ENCODE assay signal across 11 mouse cellular contexts in the genomic region with DNA sequence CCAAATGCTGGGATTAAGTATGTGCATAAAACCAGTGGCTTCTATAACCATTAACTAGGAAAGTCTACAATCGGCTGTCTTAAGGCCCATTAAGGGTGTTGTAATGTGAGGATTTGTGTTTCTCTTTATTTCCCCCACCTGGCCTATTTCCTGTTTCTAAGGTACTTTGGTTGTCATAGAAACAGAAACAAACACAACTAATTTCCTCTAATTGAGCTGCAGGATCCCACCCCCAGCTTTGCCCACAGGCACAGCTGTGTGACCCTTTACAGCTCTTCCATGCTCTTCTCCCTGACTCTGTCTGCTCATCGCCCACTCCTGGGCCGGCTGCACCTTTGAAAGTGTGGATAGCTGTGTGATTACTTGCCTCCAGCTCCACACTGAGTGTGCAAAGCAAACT. TPM values are rescaled to one million over a fixed set of nuclear protein-coding genes. Genes with fewer than 3 reads are reported as not detected.
A peak's percentile ranks its signal among the peaks of the same experiment; 100 is the strongest.
DNase-seq lines count a peak whose midpoint lies in the region; ATAC-seq and TF ChIP-seq lines count a peak whose summit lies in the region.
"Had no signal": no experiment of that assay in that cellular context is flagged by ENCODE, and none has a peak within 500 bp of the region (broad histone marks: within the 10 kb centered on the region; RNA-seq: fewer than 3 reads in every experiment).

No protein-coding gene starts in this region.

- 0 out of 2 replicates have a peak, but pooled peaks cover 3% of the 10 kb centered on the region for H3K36me3 ChIP-seq in liver, embryonic 12.5 days
- H3K36me3 ChIP-seq in intestine, embryonic 16.5 days (ENCODE audit: control insufficient read depth, insufficient read depth, low read length) = no peaks in the 10 kb centered on the region
- no peaks in the 10 kb centered on the region for H3K36me3 ChIP-seq in thymus, adult 2 months (ENCODE audit: control insufficient read depth, insufficient read depth, low read length)
- no peaks in the 10 kb centered on the region for H3K36me3 ChIP-seq in kidney, embryonic 15.5 days
- H3K36me3 ChIP-seq in midbrain, embryonic 13.5 days = no peaks in the 10 kb centered on the region
- H3K36me3 ChIP-seq: hindbrain, embryonic 15.5 days; lung, embryonic 15.5 days had no signal

- no peaks in the 10 kb centered on the region for H3K27me3 ChIP-seq in liver, embryonic 12.5 days (replicated peaks)
- no peaks in the 10 kb centered on the region for H3K27me3 ChIP-seq in intestine, embryonic 16.5 days (replicated peaks; ENCODE audit: control insufficient read depth, insufficient read depth, low read length)
- no peaks in the 10 kb centered on the region for H3K27me3 ChIP-seq in thymus, adult 2 months (ENCODE audit: control insufficient read depth, insufficient read depth, low read length)
- H3K27me3 ChIP-seq in kidney, embryonic 15.5 days = no peaks in the 10 kb centered on the region
- no peaks in the 10 kb centered on the region for H3K27me3 ChIP-seq in midbrain, embryonic 13.5 days
- H3K27me3 ChIP-seq: hindbrain, embryonic 15.5 days; lung, embryonic 15.5 days had no signal

- no peak overlapping the region for H3K4me2 ChIP-seq in liver, embryonic 12.5 days
- H3K4me2 ChIP-seq in intestine, embryonic 16.5 days (ENCODE audit: low read depth, low read length) = no peak overlapping the region
- no peak overlapping the region for H3K4me2 ChIP-seq in kidney, embryonic 15.5 days
- no peak overlapping the region for H3K4me2 ChIP-seq in midbrain, embryonic 13.5 days (replicated peaks)
- H3K4me2 ChIP-seq: hindbrain, embryonic 15.5 days; lung, embryonic 15.5 days had no signal

- TF ChIP-seq CTCF in thymus, adult 2 months (IDR thresholded peaks at IDR 0.05; ENCODE audit: borderline replicate concordance, control insufficient read depth, extremely low read depth, insufficient read depth, low read length, poor library complexity) = no peak

- peaks cover 46% of the 10 kb centered on the region for H3K4me1 ChIP-seq in liver, embryonic 12.5 days
- no peaks in the 10 kb centered on the region for H3K4me1 ChIP-seq in intestine, embryonic 16.5 days (ENCODE audit: control insufficient read depth, insufficient read depth, low read length)
- peaks cover 27% of the 10 kb centered on the region for H3K4me1 ChIP-seq in thymus, adult 2 months (replicated peaks; ENCODE audit: control insufficient read depth, insufficient read depth, low read length)
- peaks cover 4% of the 10 kb centered on the region for H3K4me1 ChIP-seq in kidney, embryonic 15.5 days
- no peaks in the 10 kb centered on the region for H3K4me1 ChIP-seq in midbrain, embryonic 13.5 days (replicated peaks)
- H3K4me1 ChIP-seq: hindbrain, embryonic 15.5 days had no signal

- ATAC-seq in liver, embryonic 12.5 days = no peak
- peak; percentile 83 for ATAC-seq in intestine, embryonic 16.5 days
- no peak for ATAC-seq in kidney, embryonic 15.5 days (replicated peaks; ENCODE audit: low FRiP score)
- ATAC-seq in midbrain, embryonic 13.5 days = no peak

- H3K4me3 ChIP-seq in liver, embryonic 12.5 days = no peak overlapping the region
- no peak overlapping the region for H3K4me3 ChIP-seq in intestine, embryonic 16.5 days (ENCODE audit: low read length)
- no peak overlapping the region for H3K4me3 ChIP-seq in thymus, adult 2 months (ENCODE audit: control insufficient read depth, insufficient read depth, low read length)
- no peak overlapping the region for H3K4me3 ChIP-seq in kidney, embryonic 15.5 days (replicated peaks)
- H3K4me3 ChIP-seq in midbrain, embryonic 13.5 days (replicated peaks) = no peak overlapping the region
- H3K4me3 ChIP-seq: hindbrain, embryonic 15.5 days; lung, embryonic 15.5 days had no signal

- no peak for TF ChIP-seq POLR2A in thymus, adult 2 months (IDR thresholded peaks at IDR 0.05; ENCODE audit: control insufficient read depth, extremely low read depth, insufficient read depth, low read length, poor library complexity)

- peaks cover 9% of the 10 kb centered on the region; the same call in 1 of the 2 replicates for H3K9me3 ChIP-seq in liver, embryonic 12.5 days (replicated peaks)
- peaks cover 8% of the 10 kb centered on the region for H3K9me3 ChIP-seq in intestine, embryonic 16.5 days (ENCODE audit: control insufficient read depth, low read length)
- no peaks in the 10 kb centered on the region for H3K9me3 ChIP-seq in kidney, embryonic 15.5 days (replicated peaks)
- H3K9me3 ChIP-seq in midbrain, embryonic 13.5 days = peaks cover 11% of the 10 kb centered on the region; the same call in 1 of the 2 replicates
- H3K9me3 ChIP-seq: hindbrain, embryonic 15.5 days; lung, embryonic 15.5 days had no signal

- no peak overlapping the region for H3K9ac ChIP-seq in liver, embryonic 12.5 days
- no peak overlapping the region for H3K9ac ChIP-seq in intestine, embryonic 16.5 days (ENCODE audit: low read depth, low read length)
- H3K9ac ChIP-seq in kidney, embryonic 15.5 days = no peak overlapping the region
- H3K9ac ChIP-seq in midbrain, embryonic 13.5 days (replicated peaks) = no peak overlapping the region
- H3K9ac ChIP-seq: hindbrain, embryonic 15.5 days; lung, embryonic 15.5 days had no signal

- DNase-seq in liver = no peak
- DNase-seq in T-cell, adult 2 months (ENCODE audit: low spot score) = peak; percentile 63
- peak; percentile 35 for DNase-seq in thymus, adult 2 months
- DNase-seq in testis, postnatal 10 days (ENCODE audit: low spot score) = no peak
- DNase-seq: cerebellum, adult 2 months had no signal

- H3K27ac ChIP-seq in liver, embryonic 12.5 days = 0 out of 2 replicates have a peak overlapping the region, but pooled peaks have one; percentile 22
- peak overlapping the region; percentile 7; the same call in 1 of the 2 replicates for H3K27ac ChIP-seq in intestine, embryonic 16.5 days (ENCODE audit: low read length)
- H3K27ac ChIP-seq in thymus, adult 2 months (ENCODE audit: control insufficient read depth, insufficient read depth, low read length) = peak overlapping the region; percentile 6
- no peak overlapping the region; the same call in 1 of the 2 replicates for H3K27ac ChIP-seq in kidney, embryonic 15.5 days
- H3K27ac ChIP-seq in midbrain, embryonic 13.5 days = no peak overlapping the region
- H3K27ac ChIP-seq: hindbrain, embryonic 15.5 days; lung, embryonic 15.5 days had no signal

- 77% methylated on average over 3 of the region's 3 CpGs for WGBS in liver, embryonic 12.5 days (ENCODE audit: insufficient replicate concordance)
- 33% methylated on average over 3 of the region's 3 CpGs for WGBS in intestine, embryonic 16.5 days
- 7% methylated on average over 3 of the region's 3 CpGs for WGBS in thymus, adult 2 months
- WGBS in kidney, embryonic 15.5 days = 2% methylated on average over 3 of the region's 3 CpGs
- 60% methylated on average over 3 of the region's 3 CpGs for WGBS in midbrain, embryonic 13.5 days

RNA-seq across cellular contexts. Expression of gene Cxcr5, which starts 19.7 kb away (rescaled TPM):
- 0.05 TPM in 1 of 2 replicates, not detected in the other for polyA plus RNA-seq in liver, embryonic 12.5 days (2016; fragmentation: Nextera tagmentation; extraction: Ambion mirVana)
- 1.1 TPM in 2 replicates for polyA plus RNA-seq in intestine, embryonic 16.5 days (2015; fragmentation: Nextera tagmentation; extraction: Ambion mirVana)
- polyA plus RNA-seq in thymus, adult 2 months (2012; rRNA removed) = 7.7 and 9.9 TPM in 2 replicates
- polyA plus RNA-seq in kidney, embryonic 15.5 days (2015; fragmentation: Nextera tagmentation; extraction: Ambion mirVana) = not detected in 2 replicates
- polyA plus RNA-seq in midbrain, embryonic 13.5 days (2015; fragmentation: Nextera tagmentation; extraction: Ambion mirVana) = not detected in 2 replicates
- polyA plus RNA-seq: hindbrain, embryonic 15.5 days; lung, embryonic 15.5 days had no signal

RNA-seq across cellular contexts. Expression of gene Ddx6, which starts 23.3 kb away (rescaled TPM):
- polyA plus RNA-seq in liver, embryonic 12.5 days (2016; fragmentation: Nextera tagmentation; extraction: Ambion mirVana) = 9.3 and 10.0 TPM in 2 replicates
- polyA plus RNA-seq in intestine, embryonic 16.5 days (2015; fragmentation: Nextera tagmentation; extraction: Ambion mirVana) = 8.1 and 9.8 TPM in 2 replicates
- 29.2 and 35.6 TPM in 2 replicates for polyA plus RNA-seq in thymus, adult 2 months (2012; rRNA removed)
- polyA plus RNA-seq in kidney, embryonic 15.5 days (2015; fragmentation: Nextera tagmentation; extraction: Ambion mirVana) = 16.7 and 17.9 TPM in 2 replicates
- polyA plus RNA-seq in midbrain, embryonic 13.5 days (2015; fragmentation: Nextera tagmentation; extraction: Ambion mirVana) = 27.5 and 28.1 TPM in 2 replicates

Comparison
In these comparisons a context has a peak if more than half of its experiments do, and no peak if none do; other contexts are left out.
1. H3K27ac ChIP-seq: peak in liver, embryonic 12.5 days (single experiment), intestine, embryonic 16.5 days (single experiment) and thymus, adult 2 months (single experiment); none in kidney, embryonic 15.5 days (single experiment) and midbrain, embryonic 13.5 days (single experiment).
2. DNase-seq: peak in T-cell, adult 2 months (single experiment) and thymus, adult 2 months (single experiment); none in liver (single experiment) and testis, postnatal 10 days (single experiment).